Mouse (Mus musculus) embryonic facial prominence, embryonic 14.5 days (tissue): Measurements from ENCODE around the gene Lim2. TPM values are rescaled to one million over a fixed set of nuclear protein-coding genes. Genes with fewer than 3 reads are reported as not detected.

ENCODE experiments used
- ATAC-seq: fragments of 200-750 bp; cut with Nextera tagmentation; 2 replicates; pipeline ENCODE4 v1.8.0; 2017; ENCODE audit warnings: low read depth, moderate number of reproducible peaks, moderate TSS enrichment
- DNase-seq: peaks from one replicate; pipeline ENCODE4 v3.0.0-alpha.2; 2015; ENCODE audit warnings: low spot score
- H3K27ac ChIP-seq: fragments of 300-500 bp; sonication (generic); replicated peaks from 2 replicates; pipeline ENCODE4 v1.5.1; 2014; ENCODE audit warnings: low read depth, mild to moderate bottlenecking, low read length, moderate library complexity
- H3K27me3 ChIP-seq: fragments of 300-500 bp; sonication (generic); replicated peaks from 2 replicates; pipeline ENCODE4 v1.6.1; 2014; ENCODE audit warnings: low read length; ENCODE audit not compliant: control insufficient read depth, insufficient read depth
- H3K36me3 ChIP-seq: fragments of 300-500 bp; sonication (generic); 2 replicates; pipeline ENCODE4 v1.6.1; 2014; ENCODE audit warnings: low read length, mixed read lengths; ENCODE audit not compliant: control insufficient read depth, insufficient read depth
- H3K4me1 ChIP-seq: fragments of 300-500 bp; sonication (generic); 2 replicates; pipeline ENCODE4 v1.6.1; 2014; ENCODE audit warnings: antibody characterized with exemption, low read length; ENCODE audit not compliant: control insufficient read depth, insufficient read depth
- H3K4me2 ChIP-seq: fragments of 300-500 bp; sonication (generic); 2 replicates; pipeline ENCODE4 v1.6.1; 2014; ENCODE audit warnings: low read depth, mild to moderate bottlenecking, low read length, moderate library complexity, mixed read lengths
- H3K4me3 ChIP-seq: fragments of 300-500 bp; sonication (generic); 2 replicates; pipeline ENCODE4 v1.5.1; 2014; ENCODE audit warnings: low read depth, mild to moderate bottlenecking, low read length
- H3K9ac ChIP-seq: fragments of 300-500 bp; sonication (generic); 2 replicates; pipeline ENCODE4 v1.6.1; 2014; ENCODE audit warnings: low read depth, mild to moderate bottlenecking, low read length, moderate library complexity, mixed read lengths
- H3K9me3 ChIP-seq: fragments of 300-500 bp; sonication (generic); 2 replicates; pipeline ENCODE4 v1.6.1; 2016; ENCODE audit warnings: low read length; ENCODE audit not compliant: control insufficient read depth
- WGBS: fragments of 180-500 bp; shearing (Covaris S2); extraction: QIAGEN DNeasy Blood & Tissue Kit; methylation state at CpG from one replicate; pipeline ENCODE4 v1.1.7; 2014; 5-methylcytosine and 5-hydroxymethylcytosine counted together
- polyA plus RNA-seq: library from polyadenylated mRNA; unstranded; fragments of >200 nt; fragmentation: Nextera tagmentation; extraction: Ambion mirVana; gene quantifications from 2 replicates; pipeline ENCODE4 v1.2.1, GENCODE M21; 2014

Gene Lim2
- polyA plus RNA-seq, 1 experiment from 2014 or later: not detected

- Histone ChIP-seq H3K27me3 (no peaks in the 10 kb centered on the region), H3K9me3 (no peaks in the 10 kb centered on the region), H3K4me3 (no peak within 1 kb of the TSS), H3K4me2 (no peak within 1 kb of the TSS), H3K27ac (no peak within 1 kb of the TSS), H3K4me1 (peaks cover 12% of the 10 kb centered on the region), H3K36me3 (no peaks in the 10 kb centered on the region), H3K9ac (no peak within 1 kb of the TSS)
- no peak for DNase-seq
- WGBS: 85% methylated on average over 5 of the region's 6 CpGs
- ATAC-seq: no peak
Measured at GRCm38 (mm10) chr7:43440482-43440881, 13.0 kb downstream of the Lim2 start, which contains the start of gene Cldnd2. Gene Cldnd2 (plus strand): TSS chr7:43440782.

DNA sequence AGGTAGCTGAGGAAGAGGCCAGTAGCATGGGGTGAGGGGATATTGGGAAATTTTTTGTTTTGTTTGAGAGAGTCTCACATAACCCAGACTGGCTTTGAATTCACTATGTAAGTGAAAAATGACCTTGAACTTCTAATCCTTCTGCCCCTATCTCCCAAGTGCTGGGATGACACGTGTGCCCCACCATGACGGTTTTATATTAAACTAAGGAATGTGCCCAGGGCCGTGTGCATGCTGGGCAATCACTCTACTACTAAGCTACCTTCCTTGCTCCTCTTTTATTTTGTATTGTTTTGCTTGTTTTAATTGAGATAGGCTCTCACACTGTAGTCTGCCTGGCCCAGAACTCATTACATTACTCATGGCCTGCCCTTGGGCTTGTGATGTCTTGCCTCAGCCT lies 13.6 kb downstream of the Lim2 start:
- no peaks in the 10 kb centered on the region for H3K27me3 ChIP-seq
- H3K9me3 ChIP-seq: no peaks in the 10 kb centered on the region
- WGBS: 84% methylated on average over 3 of the region's 3 CpGs
- no peak overlapping the region for H3K27ac ChIP-seq
- no peak for DNase-seq
- no peak overlapping the region for H3K4me3 ChIP-seq
- no peaks in the 10 kb centered on the region for H3K36me3 ChIP-seq
- no peak overlapping the region for H3K4me2 ChIP-seq
- peaks cover 12% of the 10 kb centered on the region for H3K4me1 ChIP-seq
- no peak overlapping the region for H3K9ac ChIP-seq
- no peak for ATAC-seq

DNA sequence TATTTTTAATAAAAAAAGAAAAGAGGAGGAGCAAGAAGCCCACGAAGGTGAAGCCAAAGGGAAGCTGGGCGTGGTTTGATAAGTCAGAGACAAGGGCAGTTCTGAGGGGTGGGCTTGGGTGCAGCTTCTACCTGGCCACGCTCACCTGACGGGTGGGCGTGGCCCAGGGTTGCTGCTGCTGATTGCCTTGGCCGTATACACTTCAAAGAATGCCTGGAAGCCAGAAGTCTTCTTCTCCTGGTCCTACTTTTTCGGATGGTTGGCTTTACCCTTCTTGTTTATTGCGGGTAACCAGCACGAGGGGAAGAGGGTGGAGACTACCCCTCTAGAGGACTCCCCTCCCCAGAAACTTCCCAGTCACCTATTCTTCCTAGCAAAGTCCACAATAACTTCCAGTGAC lies 15.2 kb downstream of the Lim2 start:
- no peak for ATAC-seq
- peak overlapping the region; percentile 56 for H3K4me3 ChIP-seq
- no peaks in the 10 kb centered on the region for H3K36me3 ChIP-seq
- DNase-seq: peak; percentile 13
- H3K9me3 ChIP-seq: no peaks in the 10 kb centered on the region
- H3K4me2 ChIP-seq: peak overlapping the region; percentile 76
- peak overlapping the region; percentile 65 for H3K9ac ChIP-seq
- no peaks in the 10 kb centered on the region for H3K27me3 ChIP-seq
- 16% methylated on average over 9 of the region's 9 CpGs for WGBS
- H3K27ac ChIP-seq: peak overlapping the region; percentile 96
- H3K4me1 ChIP-seq: peaks cover 12% of the 10 kb centered on the region

- Histone ChIP-seq H3K4me2 (peak overlapping the region; percentile 76), H3K36me3 (no peaks in the 10 kb centered on the region), H3K9me3 (no peaks in the 10 kb centered on the region), H3K4me1 (peaks cover 12% of the 10 kb centered on the region), H3K9ac (peak overlapping the region; percentile 65), H3K27me3 (no peaks in the 10 kb centered on the region), H3K4me3 (peak overlapping the region; percentile 56), H3K27ac (peak overlapping the region; percentile 96)
- under 1% methylated on average over 36 of the region's 36 CpGs for WGBS
- ATAC-seq: peak; percentile 92
- DNase-seq: peak; percentile 87
Measured at GRCm38 (mm10) chr7:43443126-43443916, 15.9 kb downstream of the Lim2 start.

DNA sequence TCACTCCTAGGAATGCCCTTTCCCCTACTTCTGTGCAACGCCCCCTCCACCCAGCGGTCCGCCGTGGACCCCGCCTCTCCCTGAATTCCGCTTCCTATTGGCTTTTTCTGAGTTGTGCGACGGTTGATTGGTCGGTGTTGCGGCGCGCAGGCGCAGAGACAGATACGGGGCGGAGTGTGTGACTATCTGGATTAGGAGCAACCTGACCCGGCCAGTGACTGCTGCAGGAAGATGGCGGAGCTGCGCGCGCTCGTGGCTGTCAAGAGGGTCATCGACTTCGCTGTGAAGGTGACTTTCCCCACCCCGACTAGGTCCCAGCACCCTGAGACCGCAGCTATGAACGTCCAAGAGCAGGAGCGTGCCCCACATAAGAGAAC lies 16.4 kb downstream of the Lim2 start, which contains the start of the genes Etfb and Gm45233:
Gene Etfb (plus strand): TSS at position 167 of the 377 bp plus-strand sequence.
Gene Gm45233 (plus strand): TSS at position 212 of the 377 bp plus-strand sequence.
- WGBS: 0% methylated on average over 27 of the region's 27 CpGs
- ATAC-seq: peak; percentile 98
- H3K9me3 ChIP-seq: no peaks in the 10 kb centered on the region
- peak within 1 kb of the TSS; percentile 76 for H3K4me2 ChIP-seq
- peak within 1 kb of the TSS; percentile 56 for H3K4me3 ChIP-seq
- H3K36me3 ChIP-seq: no peaks in the 10 kb centered on the region
- no peaks in the 10 kb centered on the region for H3K27me3 ChIP-seq
- peak within 1 kb of the TSS; percentile 69 for H3K9ac ChIP-seq
- peak within 1 kb of the TSS; percentile 96 for H3K27ac ChIP-seq
- peaks cover 12% of the 10 kb centered on the region for H3K4me1 ChIP-seq
- peak; percentile 98 for DNase-seq

- DNase-seq (no peak), ATAC-seq (no peak)
- Histone ChIP-seq H3K27me3 (no peaks in the 10 kb centered on the region), H3K27ac (no peak overlapping the region), H3K9ac (no peak overlapping the region), H3K4me1 (peaks cover 10% of the 10 kb centered on the region), H3K4me2 (no peak overlapping the region), H3K9me3 (no peaks in the 10 kb centered on the region), H3K4me3 (no peak overlapping the region), H3K36me3 (peaks cover 7% of the 10 kb centered on the region)
- 89% methylated on average over 4 of the region's 4 CpGs for WGBS
Measured at GRCm38 (mm10) chr7:43447801-43448200, 20.3 kb downstream of the Lim2 start.

DNA sequence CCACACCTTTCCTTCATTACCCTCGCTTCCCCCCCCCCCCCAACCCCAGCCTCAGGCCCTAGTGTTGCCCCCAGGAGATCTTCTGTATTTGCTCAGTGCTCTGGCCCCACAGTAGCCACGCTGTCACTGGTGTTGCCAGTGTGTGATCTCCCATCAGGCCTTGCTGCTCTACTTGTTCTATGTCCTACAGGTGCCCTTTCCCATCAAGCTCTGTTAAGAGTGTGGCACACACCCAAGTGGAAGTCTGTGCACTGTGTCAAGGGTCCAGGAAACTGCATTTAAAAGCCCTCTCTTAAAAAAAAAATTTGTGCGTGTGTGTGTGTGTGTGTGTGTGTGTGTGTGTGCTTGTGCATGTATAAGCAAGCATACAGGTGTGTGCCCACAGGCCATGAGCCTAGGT lies 20.8 kb downstream of the Lim2 start:
- Histone ChIP-seq H3K9ac (no peak overlapping the region), H3K4me2 (no peak overlapping the region), H3K27me3 (no peaks in the 10 kb centered on the region), H3K4me3 (no peak overlapping the region), H3K27ac (no peak overlapping the region), H3K36me3 (peaks cover 11% of the 10 kb centered on the region), H3K9me3 (no peaks in the 10 kb centered on the region), H3K4me1 (peaks cover 9% of the 10 kb centered on the region)
- WGBS: 88% methylated on average over 2 of the region's 3 CpGs
- ATAC-seq (no peak), DNase-seq (no peak)

DNA sequence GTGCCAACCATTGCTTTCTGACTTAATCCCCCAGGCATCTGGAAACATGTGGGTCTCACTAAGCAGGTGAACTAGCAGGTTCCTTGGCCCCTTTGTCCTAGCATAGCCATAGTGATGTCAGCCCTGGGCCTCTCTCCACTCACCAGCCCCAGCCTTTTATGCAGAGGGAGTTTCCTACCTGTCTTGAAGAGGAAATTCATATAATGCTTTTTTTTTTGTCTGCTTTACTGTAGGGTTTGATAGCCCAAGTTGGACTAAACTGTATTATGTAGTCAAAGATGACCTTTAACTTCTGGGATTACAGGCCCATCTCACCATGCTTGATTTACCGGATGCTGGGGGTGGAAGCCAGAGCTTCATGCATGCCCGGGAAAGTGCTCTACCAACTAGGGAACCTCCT lies 22.3 kb downstream of the Lim2 start:
- Histone ChIP-seq H3K9ac (no peak overlapping the region), H3K9me3 (no peaks in the 10 kb centered on the region), H3K4me3 (no peak overlapping the region), H3K4me1 (peaks cover 2% of the 10 kb centered on the region), H3K27me3 (no peaks in the 10 kb centered on the region), H3K36me3 (peaks cover 27% of the 10 kb centered on the region), H3K27ac (no peak overlapping the region), H3K4me2 (no peak overlapping the region)
- DNase-seq (no peak), ATAC-seq (no peak)
- WGBS: 92% methylated on average over 2 of the region's 2 CpGs

GRCm38 (mm10) chr7:43451726-43452125 lies 24.3 kb downstream of the Lim2 start:
- H3K4me2 ChIP-seq: no peak overlapping the region
- no peak overlapping the region for H3K4me3 ChIP-seq
- peaks cover 45% of the 10 kb centered on the region for H3K36me3 ChIP-seq
- 94% methylated on average over 11 of the region's 11 CpGs for WGBS
- no peaks in the 10 kb centered on the region for H3K9me3 ChIP-seq
- ATAC-seq (no peak), DNase-seq (no peak)
- no peak overlapping the region for H3K27ac ChIP-seq
- no peak overlapping the region for H3K9ac ChIP-seq
- H3K27me3 ChIP-seq: no peaks in the 10 kb centered on the region
- no peaks in the 10 kb centered on the region for H3K4me1 ChIP-seq
